Mouse (Mus musculus) neural tube, embryonic 11.5 days (tissue): ENCODE data around the gene Itga6. TPM values are rescaled to one million over a fixed set of nuclear protein-coding genes. Genes with fewer than 3 reads are reported as not detected.

Experiments used
- ATAC-seq: fragments of 200-750 bp; cut with Nextera tagmentation; 2 replicates; pipeline ENCODE4 v1.8.0; 2017; ENCODE audit warnings: moderate number of reproducible peaks, mild to moderate bottlenecking, moderate TSS enrichment, moderate library complexity; ENCODE audit not compliant: insufficient read depth, low FRiP score, low TSS enrichment
- DNase-seq: peaks from one replicate; pipeline ENCODE4 v3.0.0-alpha.2; 2015; ENCODE audit warnings: low spot score
- H3K27ac ChIP-seq: fragments of 300-500 bp; sonication (generic); 2 replicates; pipeline ENCODE4 v1.5.1; 2014; ENCODE audit warnings: low read depth, mild to moderate bottlenecking, low read length
- H3K27me3 ChIP-seq: fragments of 300-500 bp; sonication (generic); 2 replicates; pipeline ENCODE4 v1.6.1; 2014; ENCODE audit warnings: mild to moderate bottlenecking, low read length, mixed read lengths; ENCODE audit not compliant: control insufficient read depth, insufficient read depth
- H3K36me3 ChIP-seq: fragments of 300-500 bp; sonication (generic); 2 replicates; pipeline ENCODE4 v1.6.1; 2014; ENCODE audit warnings: mild to moderate bottlenecking, low read length, moderate library complexity, mixed read lengths; ENCODE audit not compliant: control insufficient read depth, insufficient read depth
- H3K4me1 ChIP-seq: fragments of 300-500 bp; sonication (generic); 2 replicates; pipeline ENCODE4 v1.6.1; 2014; ENCODE audit warnings: low read length, mixed read lengths; ENCODE audit not compliant: control insufficient read depth, insufficient read depth
- H3K4me2 ChIP-seq: fragments of 300-500 bp; sonication (generic); 2 replicates; pipeline ENCODE4 v1.6.1; 2014; ENCODE audit warnings: low read depth, mild to moderate bottlenecking, moderate library complexity
- H3K4me3 ChIP-seq: fragments of 300-500 bp; sonication (generic); 2 replicates; pipeline ENCODE4 v1.5.1; 2014; ENCODE audit warnings: low read depth, low read length
- H3K9ac ChIP-seq: fragments of 300-500 bp; sonication (generic); 2 replicates; pipeline ENCODE4 v1.6.1; 2014; ENCODE audit warnings: mild to moderate bottlenecking, low read length
- H3K9me3 ChIP-seq: fragments of 300-500 bp; sonication (generic); 2 replicates; pipeline ENCODE4 v1.6.1; 2016; ENCODE audit warnings: low read length; ENCODE audit not compliant: control insufficient read depth
- WGBS: fragments of 180-500 bp; shearing (Covaris S2); extraction: QIAGEN DNeasy Blood & Tissue Kit; methylation state at CpG from one replicate; pipeline ENCODE4 v1.1.7; 2014; 5-methylcytosine and 5-hydroxymethylcytosine counted together
- polyA plus RNA-seq: library from polyadenylated mRNA; unstranded; fragments of >200 nt; fragmentation: Nextera tagmentation; extraction: Ambion mirVana; gene quantifications from 2 replicates; pipeline ENCODE4 v1.2.1, GENCODE M21; 2014

The Itga6 gene
- 35.2 and 39.9 TPM in 2 replicates for polyA plus RNA-seq

DNA sequence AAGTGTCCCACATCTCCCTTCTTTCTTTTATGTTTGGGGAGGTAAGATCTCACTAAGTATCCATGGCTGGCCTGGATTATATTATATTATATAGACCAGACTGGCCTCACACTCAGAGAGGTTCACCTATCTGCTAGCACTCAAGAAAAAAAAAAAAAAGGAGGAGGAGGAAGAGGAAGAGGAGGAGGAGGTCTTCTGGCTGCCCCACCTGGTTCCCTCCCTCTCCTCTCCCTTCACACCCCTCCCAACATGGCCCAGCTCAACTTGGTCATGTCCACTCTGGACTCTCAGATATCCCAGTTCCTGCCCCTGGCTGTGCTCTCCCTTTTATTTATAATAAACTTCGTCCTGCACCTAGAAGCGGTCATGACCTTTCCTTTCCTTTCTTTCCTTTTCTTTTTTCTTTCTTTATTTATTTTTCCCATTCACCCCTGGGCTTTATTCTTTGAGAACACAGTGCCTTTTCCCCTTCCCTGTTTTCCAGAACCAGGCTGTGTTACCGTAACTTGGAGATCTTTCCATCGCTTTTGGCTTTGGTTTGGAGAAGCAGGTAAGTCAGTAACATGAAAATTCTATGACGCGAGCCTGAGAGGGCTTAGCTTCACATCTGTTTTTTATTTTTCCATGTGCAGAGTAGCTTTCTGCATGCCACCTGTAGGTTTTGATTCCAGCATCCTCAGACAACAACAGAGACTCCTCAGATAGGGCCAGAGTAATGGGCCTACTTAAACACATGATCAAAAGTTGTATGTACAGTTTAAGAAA is at the start of gene Itga6:
Gene Itga6 (plus strand): TSS at position 7 of the 765 bp plus-strand sequence.
- 56% methylated on average over 6 of the region's 6 CpGs for WGBS
- no peak for DNase-seq
- H3K4me1 ChIP-seq: peaks cover 12% of the 10 kb centered on the region
- no peaks in the 10 kb centered on the region for H3K36me3 ChIP-seq
- H3K9ac ChIP-seq: peak within 1 kb of the TSS; percentile 18; the same call in 1 of the 2 replicates
- H3K27me3 ChIP-seq: no peaks in the 10 kb centered on the region
- H3K4me3 ChIP-seq: no peak within 1 kb of the TSS
- H3K27ac ChIP-seq: no peak within 1 kb of the TSS
- ATAC-seq: no peak
- H3K9me3 ChIP-seq: no peaks in the 10 kb centered on the region
- H3K4me2 ChIP-seq: no peak within 1 kb of the TSS

DNA sequence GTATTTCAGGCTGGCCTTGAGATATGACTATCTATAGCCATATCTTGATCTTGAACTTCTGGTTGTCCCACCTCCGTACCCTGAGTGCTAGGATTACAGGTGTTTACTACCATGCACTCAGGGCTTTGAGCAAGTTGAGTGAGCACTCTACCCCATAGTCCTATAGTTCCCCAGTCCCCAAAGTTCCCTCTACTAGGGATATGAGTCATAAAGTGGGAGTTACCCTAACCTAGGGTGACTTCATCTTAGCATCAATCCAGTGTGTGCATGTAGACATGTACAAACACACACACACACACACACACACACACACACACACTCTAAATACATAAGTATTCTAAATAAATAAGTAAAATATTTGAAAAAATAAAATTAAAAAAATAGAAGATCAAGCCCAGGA is 48.6 kb upstream of the Itga6 start:
- no peak overlapping the region for H3K4me2 ChIP-seq
- WGBS: 96% methylated on average over 1 of the region's 1 CpGs
- H3K27ac ChIP-seq: no peak overlapping the region
- DNase-seq (no peak), ATAC-seq (no peak)
- H3K36me3 ChIP-seq: no peaks in the 10 kb centered on the region
- H3K4me1 ChIP-seq: no peaks in the 10 kb centered on the region
- H3K27me3 ChIP-seq: no peaks in the 10 kb centered on the region
- H3K9ac ChIP-seq: no peak overlapping the region
- no peak overlapping the region for H3K4me3 ChIP-seq
- no peaks in the 10 kb centered on the region for H3K9me3 ChIP-seq

DNA sequence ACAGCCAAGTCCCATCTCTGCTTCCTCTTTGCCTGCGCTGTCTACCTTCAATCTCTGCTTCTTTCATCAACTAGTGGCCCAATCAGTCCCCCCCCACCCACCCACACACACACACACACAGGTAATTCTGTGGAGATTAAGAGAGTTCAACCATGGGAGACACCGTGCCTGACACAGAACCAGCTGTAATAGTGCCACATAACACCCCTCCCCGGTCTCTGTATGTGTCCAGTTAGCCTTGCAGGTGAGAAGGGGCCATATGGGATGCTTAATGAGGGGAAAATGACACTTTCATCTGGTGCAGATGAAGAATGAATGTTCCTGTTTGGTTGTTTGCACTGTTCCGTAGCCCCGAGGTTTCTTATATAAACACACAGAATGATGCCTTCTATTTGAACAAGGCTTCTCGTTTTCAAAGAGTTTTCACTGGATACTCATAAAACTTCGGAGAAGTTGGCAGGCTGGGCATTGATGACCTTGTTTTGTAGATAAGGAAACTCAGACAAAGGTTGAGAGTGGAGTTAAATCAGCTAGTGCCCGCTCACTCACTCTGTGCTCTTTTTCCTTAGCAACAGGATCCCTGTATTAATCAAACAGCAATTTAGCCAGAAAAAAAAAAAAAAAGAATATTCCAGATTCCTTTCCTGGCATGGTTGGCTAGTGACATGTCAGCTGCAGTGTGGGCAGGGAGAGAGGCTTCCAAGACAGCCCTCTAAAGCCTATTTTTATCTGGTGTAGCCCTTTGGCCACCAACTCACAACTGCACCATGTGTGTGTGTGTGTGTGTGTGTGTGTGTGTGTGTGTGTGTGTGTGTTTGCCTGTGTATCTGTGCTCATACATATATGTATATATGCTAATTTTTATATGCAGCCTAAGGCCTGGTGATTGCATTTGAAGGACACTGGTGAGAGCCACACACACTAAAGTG is 47.7 kb upstream of the Itga6 start:
- Histone ChIP-seq H3K4me1 (no peaks in the 10 kb centered on the region), H3K9ac (no peak overlapping the region), H3K27me3 (no peaks in the 10 kb centered on the region), H3K36me3 (no peaks in the 10 kb centered on the region), H3K4me3 (no peak overlapping the region), H3K27ac (no peak overlapping the region), H3K4me2 (no peak overlapping the region), H3K9me3 (no peaks in the 10 kb centered on the region)
- 68% methylated on average over 8 of the region's 8 CpGs for WGBS
- ATAC-seq: no peak
- no peak for DNase-seq

- 75% methylated on average over 6 of the region's 6 CpGs for WGBS
- no peak for DNase-seq
These were observed 47.0 kb upstream of the Itga6 start for GRCm38 (mm10) chr2:71698366-71698765.

GRCm38 (mm10) chr2:71698942-71699341 is 46.5 kb upstream of the Itga6 start:
- no peak for ATAC-seq

More at GRCm38 (mm10) chr2:71698366-71698765, 47.0 kb upstream of the Itga6 start:
- no peaks in the 10 kb centered on the region for H3K9me3 ChIP-seq
- no peak for ATAC-seq
- no peaks in the 10 kb centered on the region for H3K27me3 ChIP-seq
- H3K27ac ChIP-seq: no peak overlapping the region
- H3K36me3 ChIP-seq: no peaks in the 10 kb centered on the region
- H3K4me2 ChIP-seq: no peak overlapping the region
- H3K9ac ChIP-seq: no peak overlapping the region
- no peaks in the 10 kb centered on the region for H3K4me1 ChIP-seq
- no peak overlapping the region for H3K4me3 ChIP-seq

DNA sequence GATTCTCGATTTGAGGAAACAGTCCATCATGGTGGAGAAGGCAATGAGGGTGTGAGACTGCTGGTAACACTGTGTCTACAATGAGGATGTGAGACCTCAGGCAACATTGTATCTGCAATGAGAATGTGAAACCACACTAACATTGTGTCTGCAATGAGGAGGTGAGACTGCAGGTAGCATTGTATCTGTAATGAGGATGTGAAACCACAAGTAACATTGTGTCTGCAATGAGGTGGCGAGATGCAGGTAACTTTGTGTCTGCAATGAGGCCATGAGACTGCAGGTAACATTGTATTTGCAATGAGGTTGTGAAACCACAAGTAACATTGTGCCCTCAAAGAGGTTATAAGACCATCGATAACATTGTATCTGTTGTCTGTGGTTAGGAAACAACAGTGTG is 44.1 kb upstream of the Itga6 start:
- H3K4me3 ChIP-seq: no peak overlapping the region
- no peaks in the 10 kb centered on the region for H3K9me3 ChIP-seq
- no peak overlapping the region for H3K27ac ChIP-seq
- H3K4me2 ChIP-seq: no peak overlapping the region
- ATAC-seq (no peak), DNase-seq (no peak)
- no peak overlapping the region for H3K9ac ChIP-seq
- no peaks in the 10 kb centered on the region for H3K27me3 ChIP-seq
- 90% methylated on average over 3 of the region's 3 CpGs for WGBS
- no peaks in the 10 kb centered on the region for H3K36me3 ChIP-seq
- H3K4me1 ChIP-seq: no peaks in the 10 kb centered on the region

More at GRCm38 (mm10) chr2:71698942-71699341, 46.5 kb upstream of the Itga6 start:
- WGBS: 37% methylated on average over 7 of the region's 7 CpGs
- Histone ChIP-seq H3K4me2 (no peak overlapping the region), H3K4me1 (no peaks in the 10 kb centered on the region), H3K27me3 (no peaks in the 10 kb centered on the region), H3K9ac (no peak overlapping the region), H3K9me3 (no peaks in the 10 kb centered on the region), H3K4me3 (no peak overlapping the region), H3K36me3 (no peaks in the 10 kb centered on the region), H3K27ac (no peak overlapping the region)
- DNase-seq: no peak

- DNase-seq: no peak
- Histone ChIP-seq H3K4me3 (no peak overlapping the region), H3K4me1 (no peaks in the 10 kb centered on the region), H3K36me3 (no peaks in the 10 kb centered on the region), H3K4me2 (no peak overlapping the region), H3K27me3 (no peaks in the 10 kb centered on the region), H3K27ac (no peak overlapping the region), H3K9me3 (no peaks in the 10 kb centered on the region), H3K9ac (no peak overlapping the region)
- WGBS: 82% methylated on average over 5 of the region's 5 CpGs
- no peak for ATAC-seq
These were observed 41.1 kb upstream of the Itga6 start for GRCm38 (mm10) chr2:71704309-71704708.

GRCm38 (mm10) chr2:71708886-71709285 is 36.5 kb upstream of the Itga6 start:
- no peaks in the 10 kb centered on the region for H3K4me1 ChIP-seq
- H3K9ac ChIP-seq: no peak overlapping the region
- 95% methylated on average over 5 of the region's 5 CpGs for WGBS

More at GRCm38 (mm10) chr2:71708886-71709285, 36.5 kb upstream of the Itga6 start:
- Histone ChIP-seq H3K36me3 (no peaks in the 10 kb centered on the region), H3K27me3 (no peaks in the 10 kb centered on the region), H3K4me3 (no peak overlapping the region), H3K4me2 (no peak overlapping the region), H3K27ac (no peak overlapping the region), H3K9me3 (no peaks in the 10 kb centered on the region)
- no peak for ATAC-seq
- DNase-seq: no peak
